In the genomic region with DNA sequence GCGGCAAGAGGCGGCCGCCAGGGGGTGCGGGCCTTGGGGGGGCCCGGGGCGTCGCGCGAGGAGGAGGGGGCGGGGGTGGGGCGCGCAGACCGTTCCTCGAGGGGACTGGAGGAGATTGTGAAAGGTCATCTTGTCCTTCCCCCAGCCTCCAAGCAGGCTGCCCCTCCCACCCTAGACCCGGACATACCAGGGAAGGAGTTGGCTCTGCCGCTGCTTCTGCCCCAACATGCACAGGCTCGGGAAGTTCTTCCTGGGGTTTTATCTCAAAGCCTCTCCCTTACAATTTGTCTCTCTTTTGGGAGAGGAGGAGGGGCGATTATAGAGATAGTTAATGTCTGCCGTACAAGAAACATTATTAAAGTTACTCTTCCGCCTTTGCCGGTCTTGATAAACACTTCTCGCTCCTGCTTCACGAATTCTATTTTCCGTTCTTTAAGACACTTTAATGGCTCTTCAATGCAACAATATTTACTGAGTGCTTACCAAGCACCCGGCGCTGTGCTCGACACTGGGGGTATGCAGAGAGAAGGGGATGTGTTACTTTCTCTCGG, we compare ENCODE assay signal across 8 mouse cellular contexts. TPM values are rescaled to one million over a fixed set of nuclear protein-coding genes. Genes with fewer than 3 reads are reported as not detected.
A peak's percentile ranks its signal among the peaks of the same experiment; 100 is the strongest.
DNase-seq lines count a peak whose midpoint lies in the region; ATAC-seq and TF ChIP-seq lines count a peak whose summit lies in the region.

No protein-coding gene starts in this region.

- DNase-seq in CD8-positive naive resting alpha-beta T cell, adult 2 months (ENCODE audit: low read depth in 2 of 2, low spot score in 2 of 2) = peak; percentile 12 to 13
- no peak for DNase-seq in Patski (ENCODE audit: low read depth, low spot score)
- peak; percentile 88 for DNase-seq in embryo, embryonic 9.5 days (ENCODE audit: extremely low spot score)
- peak; percentile 58 to 74 for DNase-seq in kidney, postnatal 36 days
- peak; percentile 71 for DNase-seq in testis, postnatal 14 days (ENCODE audit: low spot score)
- no peak for DNase-seq in left cerebral cortex, postnatal 25 days (ENCODE audit: low spot score in 2 of 2)

- peak overlapping the region; percentile 70 for H3K4me3 ChIP-seq in heart, embryonic 16.5 days (ENCODE audit: low read length)

- intact Hi-C loops in left cerebral cortex, postnatal 25 days (cut with DNase I) = loop anchor here (10.0 kb wide), 1 partner anchor 930 kb away; no protein-coding TSS in a partner anchor

- H3K9ac ChIP-seq in heart, embryonic 16.5 days (ENCODE audit: low read length) = peak overlapping the region; percentile 79

- no peaks in the 10 kb centered on the region for H3K9me3 ChIP-seq in heart, embryonic 16.5 days (replicated peaks; ENCODE audit: control insufficient read depth, low read length)

- POLR2A ChIA-PET in Patski (lab: Charles Lee) = interaction anchor here (0.7 kb wide), 2 partner anchors 84 to 218 kb away, joined by 3 to 4 read pairs; no protein-coding TSS in a partner anchor

- peaks cover 48% of the 10 kb centered on the region for H3K4me1 ChIP-seq in heart, embryonic 16.5 days (ENCODE audit: control insufficient read depth, insufficient read depth, low read length)

- CTCF ChIA-PET in Patski (lab: Charles Lee) = no interaction called here

- ATAC-seq in Patski = peak; percentile 45
- peak; percentile 56 for ATAC-seq in heart, embryonic 16.5 days (replicated peaks; ENCODE audit: extremely low read depth, insufficient read depth, low FRiP score)
- ATAC-seq in megakaryocyte progenitor cell, adult 5-6 weeks (replicated peaks; ENCODE audit: poor library complexity) = peak; percentile 33

- peak overlapping the region; percentile 74 for H3K4me2 ChIP-seq in heart, embryonic 16.5 days (ENCODE audit: low read depth, low read length)

- peak overlapping the region; percentile 99 for H3K27ac ChIP-seq in heart, embryonic 16.5 days (ENCODE audit: low read length)

- no peak for TF ChIP-seq CTCF in Patski (IDR thresholded peaks at IDR 0.05)

- H3K36me3 ChIP-seq in heart, embryonic 16.5 days (ENCODE audit: control insufficient read depth, insufficient read depth) = no peaks in the 10 kb centered on the region

- 2% methylated on average over 26 of the region's 28 CpGs for WGBS in heart, embryonic 16.5 days

- in situ Hi-C loops in Patski (cut with MboI; ENCODE audit: low pct_unique_long_range_greater_than_20kb) = no loop called here

- no peaks in the 10 kb centered on the region for H3K27me3 ChIP-seq in Patski
- H3K27me3 ChIP-seq in heart, embryonic 16.5 days (ENCODE audit: control insufficient read depth, insufficient read depth, low read length) = no peaks in the 10 kb centered on the region

RNA-seq across cellular contexts. Expression of a gene that starts 0.6 kb away (rescaled TPM):
- polyA plus RNA-seq in Patski (2021) = 3.4 TPM
- polyA plus RNA-seq in heart, embryonic 16.5 days (2015; fragmentation: Nextera tagmentation; extraction: Ambion mirVana) = 0.67 and 1.3 TPM in 2 replicates
- 0.30 TPM in 1 of 2 replicates, not detected in the other for total RNA-seq in megakaryocyte progenitor cell, adult 5-6 weeks (2015)
- total RNA-seq in megakaryocyte progenitor cell, adult 5-6 weeks (2017) = not detected in 2 replicates
- total RNA-seq in left cerebral cortex, postnatal 25 days (2021) = under 1 TPM in 1 of 2 experiments, not detected in 1; 0.60 TPM

RNA-seq across cellular contexts. Expression of a gene that starts 5.7 kb away (rescaled TPM):
- polyA plus RNA-seq in Patski (2021) = 74.8 TPM
- 18.7 and 19.7 TPM in 2 replicates for polyA plus RNA-seq in heart, embryonic 16.5 days (2015; fragmentation: Nextera tagmentation; extraction: Ambion mirVana)
- total RNA-seq in megakaryocyte progenitor cell, adult 5-6 weeks (2015) = 6.5 and 8.5 TPM in 2 replicates
- 8.2 and 15.1 TPM in 2 replicates for total RNA-seq in megakaryocyte progenitor cell, adult 5-6 weeks (2017)
- total RNA-seq in left cerebral cortex, postnatal 25 days (2021) = 10 to 100 TPM; 32.0 to 36.3 TPM

RNA-seq across cellular contexts. Expression of a gene that starts 27.4 kb away (rescaled TPM):
- polyA plus RNA-seq in Patski (2021) = not detected
- polyA plus RNA-seq in heart, embryonic 16.5 days (2015; fragmentation: Nextera tagmentation; extraction: Ambion mirVana) = not detected in 2 replicates
- not detected in 2 replicates for total RNA-seq in megakaryocyte progenitor cell, adult 5-6 weeks (2015)
- total RNA-seq in megakaryocyte progenitor cell, adult 5-6 weeks (2017) = not detected in 2 replicates
- total RNA-seq in left cerebral cortex, postnatal 25 days (2021) = not detected

RNA-seq across cellular contexts. Expression of a gene that starts 30.3 kb away (rescaled TPM):
- 80.2 TPM for polyA plus RNA-seq in Patski (2021)
- 45.8 and 65.1 TPM in 2 replicates for polyA plus RNA-seq in heart, embryonic 16.5 days (2015; fragmentation: Nextera tagmentation; extraction: Ambion mirVana)
- total RNA-seq in megakaryocyte progenitor cell, adult 5-6 weeks (2015) = 3.0 and 9.1 TPM in 2 replicates
- total RNA-seq in megakaryocyte progenitor cell, adult 5-6 weeks (2017) = 5.0 and 15.2 TPM in 2 replicates
- total RNA-seq in left cerebral cortex, postnatal 25 days (2021) = 10 to 100 TPM; 26.3 to 28.5 TPM

Comparison
In these comparisons a context has a peak if more than half of its experiments do, and no peak if none do; other contexts are left out.
1. DNase-seq: peak in CD8-positive naive resting alpha-beta T cell, adult 2 months (2 of 2), embryo, embryonic 9.5 days (single experiment), kidney, postnatal 36 days (2 of 2) and testis, postnatal 14 days (single experiment); none in Patski (single experiment) and left cerebral cortex, postnatal 25 days (0 of 2).
2. Peak in every context shown above with its lines, with median percentiles within 50 percentile points of each other: ATAC-seq.